Mouse (Mus musculus) retina, postnatal 1 day (tissue): ENCODE measurements around the gene Golga2.
A peak's percentile ranks its signal among the peaks of the same experiment; 100 is the strongest.
"Not testable (repeated sequence)": the region's sequence is repeated elsewhere in the genome, so short reads cannot be mapped to it uniquely, and the experiment has no call there.

ENCODE experiments used
- DNase-seq: peaks from one replicate; pipeline ENCODE4 v3.0.0-alpha.2; 2012

The Golga2 gene

GRCm38 (mm10) chr2:32289578-32289977 is 2.4 kb downstream of the Golga2 start:
- peak; percentile 69 for DNase-seq

- DNase-seq: no peak
Observed at GRCm38 (mm10) chr2:32294348-32294747, 7.2 kb downstream of the Golga2 start.

DNA sequence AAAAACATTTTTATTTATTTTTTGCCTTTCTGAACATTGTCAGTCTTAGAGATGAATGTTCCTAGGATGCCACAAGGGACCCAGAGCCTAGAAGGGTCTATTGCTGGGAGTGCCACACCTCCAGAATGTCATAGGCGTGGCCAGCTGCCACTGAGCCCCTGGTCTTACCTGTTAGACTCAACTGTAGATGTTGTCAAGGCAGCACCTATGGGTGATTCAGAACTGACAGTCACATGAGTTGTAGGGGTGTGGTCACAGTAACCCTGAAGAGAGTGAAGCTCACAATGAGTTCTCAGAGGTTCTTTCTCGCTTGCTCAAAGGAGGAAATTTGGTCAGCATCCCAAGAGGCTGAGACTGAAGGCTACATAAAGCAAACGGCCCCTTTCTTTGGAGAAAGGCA is 8.1 kb downstream of the Golga2 start:
- no peak for DNase-seq

- DNase-seq: not testable (repeated sequence)
Observed at GRCm38 (mm10) chr2:32295842-32296241, 8.7 kb downstream of the Golga2 start.

DNA sequence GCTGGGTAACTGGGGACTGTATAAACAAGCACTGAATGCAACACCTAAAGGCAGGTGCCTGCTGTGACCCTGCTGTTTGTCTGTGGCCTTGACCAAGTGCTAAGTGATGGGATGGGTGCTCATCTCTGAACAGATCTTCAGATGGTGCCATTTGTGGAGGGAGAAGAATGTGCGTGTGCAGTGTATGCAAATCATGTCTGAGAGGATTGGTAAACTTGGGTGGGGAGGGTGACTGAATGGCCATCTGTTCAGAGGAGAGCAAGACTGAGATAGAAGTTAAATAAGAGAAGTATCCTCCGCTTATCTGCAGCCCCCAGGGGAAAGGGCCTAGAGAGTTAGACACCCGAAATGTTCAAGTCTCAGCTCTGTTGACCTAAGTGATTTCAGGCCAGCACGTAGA is 12.3 kb downstream of the Golga2 start:
- DNase-seq: no peak

DNA sequence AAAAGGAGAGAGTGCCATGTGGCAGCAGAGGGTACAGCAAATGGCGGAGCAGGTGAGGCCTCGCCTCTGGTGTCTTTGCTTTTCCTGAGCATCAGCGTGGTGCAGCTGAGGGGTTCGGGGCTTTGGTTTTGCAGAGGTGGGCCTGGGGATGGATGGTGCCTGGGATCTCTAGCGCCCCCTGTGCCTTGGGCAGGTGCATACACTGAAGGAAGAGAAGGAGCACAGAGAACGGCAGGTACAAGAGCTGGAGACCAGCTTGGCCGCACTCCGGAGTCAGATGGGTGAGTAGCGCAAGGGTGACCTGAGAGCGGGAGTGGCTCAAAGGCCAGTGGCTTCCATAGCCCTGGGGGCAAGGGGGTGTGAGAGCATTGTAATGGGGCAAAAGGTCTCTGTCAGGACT is 15.8 kb downstream of the Golga2 start:
- DNase-seq: no peak

DNA sequence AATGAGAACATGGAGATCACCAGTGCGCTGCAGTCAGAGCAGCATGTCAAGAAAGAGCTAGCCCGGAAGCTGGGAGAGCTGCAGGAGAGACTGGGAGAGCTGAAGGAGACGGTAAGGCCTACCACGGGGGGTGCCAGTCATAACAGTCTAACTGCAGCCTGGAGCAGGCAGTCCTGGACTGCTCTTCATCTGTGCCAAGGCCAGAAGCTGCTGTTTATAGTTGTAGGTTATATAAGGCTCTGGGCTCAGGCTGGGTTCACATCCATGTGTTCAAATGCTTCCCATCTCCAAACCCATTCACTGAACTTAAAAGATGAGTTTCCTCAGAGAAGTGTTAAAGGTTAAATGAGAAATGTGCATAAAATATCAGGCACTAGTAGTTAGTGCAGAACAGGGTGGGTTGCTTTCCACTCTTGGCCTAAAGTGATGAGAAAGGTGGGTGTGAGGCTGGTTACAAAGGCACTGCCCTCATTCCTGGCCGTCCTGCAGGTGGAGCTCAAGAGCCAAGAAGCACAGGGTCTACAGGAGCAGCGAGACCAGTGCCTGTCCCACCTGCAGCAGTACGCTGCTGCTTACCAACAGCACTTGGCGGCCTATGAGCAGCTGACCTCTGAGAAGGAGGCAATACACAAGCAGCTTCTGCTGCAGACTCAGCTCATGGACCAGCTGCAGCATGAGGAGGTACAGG is 17.1 kb downstream of the Golga2 start:
- DNase-seq: peak; percentile 65

DNA sequence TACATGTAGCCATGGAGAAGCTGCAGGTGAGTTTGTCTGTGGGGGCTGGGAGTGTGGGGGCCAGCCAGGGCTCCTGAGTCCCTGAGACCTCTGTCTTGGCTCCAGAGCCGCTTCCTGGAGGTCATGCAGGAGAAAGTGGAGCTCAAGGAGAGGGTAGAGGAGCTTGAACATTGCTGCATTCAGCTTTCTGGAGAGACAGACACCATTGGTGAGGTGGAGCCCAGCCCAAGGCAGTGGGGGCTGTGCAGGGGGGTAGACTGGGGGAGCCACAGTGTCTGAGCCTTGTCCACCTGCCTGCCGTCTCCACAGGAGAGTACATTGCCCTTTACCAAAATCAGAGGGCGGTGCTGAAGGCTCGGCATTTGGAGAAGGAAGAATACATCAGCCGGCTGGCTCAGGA is 18.5 kb downstream of the Golga2 start:
- DNase-seq: no peak

DNA sequence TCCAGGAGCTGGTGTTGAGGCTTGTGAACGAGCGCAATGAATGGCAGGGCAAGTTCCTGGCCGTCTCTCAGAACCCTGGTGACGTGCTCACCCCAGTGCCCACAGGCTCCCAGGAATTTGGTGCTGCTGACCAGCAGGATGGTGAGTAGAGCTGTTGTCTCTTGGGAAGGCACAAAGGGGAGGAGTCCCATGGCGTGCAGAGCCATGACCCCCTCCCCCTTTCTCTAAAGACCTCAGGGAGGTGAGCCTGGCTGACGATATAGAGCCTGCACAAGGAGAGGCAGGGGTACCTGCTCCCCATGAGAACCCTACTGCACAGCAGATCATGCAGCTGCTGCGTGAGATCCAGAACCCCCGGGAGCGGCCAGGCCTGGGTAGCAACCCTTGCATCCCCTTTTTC is 19.0 kb downstream of the Golga2 start:
- no peak for DNase-seq

DNA sequence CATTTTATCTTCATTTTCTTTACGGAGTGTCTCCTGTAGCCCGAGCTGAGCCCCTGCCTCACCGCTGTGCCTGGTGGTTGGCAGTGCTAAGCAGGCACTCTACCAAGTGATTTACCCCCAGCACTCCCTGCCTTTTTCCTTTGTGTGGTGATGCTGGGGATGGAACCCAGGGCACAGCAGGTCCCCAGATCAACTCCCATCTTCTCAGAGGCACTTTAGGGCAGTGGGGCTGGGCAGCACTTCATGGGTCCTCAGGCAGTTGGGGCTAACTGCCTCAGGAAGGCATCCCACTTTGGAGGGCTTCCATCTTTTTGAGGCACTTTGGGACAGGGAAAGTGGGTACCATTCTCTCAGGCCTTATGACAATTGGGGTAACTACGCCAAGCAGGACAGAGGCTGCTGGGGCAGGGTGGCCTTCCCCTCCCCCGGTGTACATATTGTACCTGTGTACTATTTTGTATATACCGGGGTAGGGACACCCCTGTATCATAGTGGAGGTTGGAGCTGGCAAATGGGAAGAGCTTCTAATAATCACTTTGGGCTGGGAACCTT is 20.1 kb downstream of the Golga2 start:
- no peak for DNase-seq

GRCm38 (mm10) chr2:32307941-32308760 is 21.0 kb downstream of the Golga2 start:
- DNase-seq: peak; percentile 76

DNA sequence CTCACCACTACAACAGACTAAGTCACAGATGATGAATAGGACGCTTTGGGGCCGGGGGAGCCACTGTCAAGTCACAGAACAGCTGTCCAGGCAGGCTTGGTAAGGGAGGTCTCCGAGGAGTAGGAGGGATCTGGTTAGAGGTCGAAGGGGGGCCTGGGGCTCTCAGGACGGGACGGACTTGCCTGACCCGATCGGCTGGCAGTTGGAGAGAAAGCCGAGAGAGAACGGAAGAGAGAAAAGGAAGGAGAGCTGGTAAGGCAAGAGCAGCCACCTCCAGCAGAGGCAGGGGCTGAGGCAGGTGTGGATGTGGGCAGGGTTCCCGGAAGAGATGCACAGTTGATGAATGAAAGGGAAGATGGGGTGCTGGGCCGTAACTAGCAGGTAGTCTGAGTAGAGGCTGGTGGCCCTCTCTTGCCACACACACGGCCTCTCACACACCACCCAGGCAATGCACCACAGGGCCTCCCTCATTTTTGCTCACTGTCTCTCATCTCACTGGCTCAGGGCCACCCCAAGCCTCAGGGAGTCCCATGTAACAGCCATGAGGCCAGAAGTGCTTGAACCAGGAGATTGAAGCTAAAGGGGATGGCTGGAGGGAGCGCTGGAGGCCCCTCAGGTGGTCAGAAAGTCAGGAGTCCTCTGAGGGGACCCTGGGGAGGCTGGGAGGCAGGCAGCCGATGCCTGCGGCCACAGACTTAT is 21.8 kb downstream of the Golga2 start:
- no peak for DNase-seq

DNA sequence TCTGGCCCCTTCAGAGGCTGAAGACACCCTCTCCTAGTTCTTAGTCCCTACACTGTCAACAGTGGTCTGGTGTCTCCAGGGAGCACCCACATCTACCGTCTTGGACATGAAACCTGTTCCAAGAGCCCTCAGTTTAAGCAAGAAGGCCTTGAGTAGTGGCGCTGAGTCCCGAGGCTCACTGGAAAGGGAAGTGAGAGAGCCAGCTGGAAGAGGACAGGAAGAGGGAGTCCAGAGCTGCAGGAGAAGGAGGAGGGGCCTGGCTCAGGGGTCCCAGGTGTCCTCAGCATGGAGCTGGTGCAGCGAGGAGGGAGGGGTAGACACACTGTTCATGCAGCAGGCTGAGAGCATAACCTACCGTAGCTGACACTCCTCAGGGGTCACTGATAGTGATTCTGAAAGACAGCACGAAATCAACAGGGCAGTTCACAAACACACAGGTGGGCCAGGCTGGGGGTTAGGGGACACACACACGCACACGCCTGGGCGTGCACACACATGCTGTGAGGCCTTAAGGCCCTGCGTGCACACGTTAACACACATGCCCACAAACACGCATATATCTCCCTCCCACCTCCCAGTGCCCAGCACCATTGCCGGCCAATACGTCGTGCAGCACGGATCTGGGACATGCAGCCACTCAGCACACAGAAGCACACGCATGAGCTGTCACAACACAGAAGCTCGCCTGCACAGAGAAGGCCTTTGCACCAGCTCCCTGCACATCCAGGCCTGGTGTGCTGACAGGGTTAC is 23.1 kb downstream of the Golga2 start:
- no peak for DNase-seq

GRCm38 (mm10) chr2:32311443-32312317 is 24.5 kb downstream of the Golga2 start:
- no peak for DNase-seq

GRCm38 (mm10) chr2:32312318-32312964 is 25.3 kb downstream of the Golga2 start:
- peak; percentile 90 for DNase-seq

- no peak for DNase-seq
Observed at GRCm38 (mm10) chr2:32314831-32315230, 27.6 kb downstream of the Golga2 start.

GRCm38 (mm10) chr2:32315751-32316150 is 28.6 kb downstream of the Golga2 start:
- peak; percentile 47 for DNase-seq

GRCm38 (mm10) chr2:32316887-32317656 is 29.9 kb downstream of the Golga2 start:
- DNase-seq: no peak

DNA sequence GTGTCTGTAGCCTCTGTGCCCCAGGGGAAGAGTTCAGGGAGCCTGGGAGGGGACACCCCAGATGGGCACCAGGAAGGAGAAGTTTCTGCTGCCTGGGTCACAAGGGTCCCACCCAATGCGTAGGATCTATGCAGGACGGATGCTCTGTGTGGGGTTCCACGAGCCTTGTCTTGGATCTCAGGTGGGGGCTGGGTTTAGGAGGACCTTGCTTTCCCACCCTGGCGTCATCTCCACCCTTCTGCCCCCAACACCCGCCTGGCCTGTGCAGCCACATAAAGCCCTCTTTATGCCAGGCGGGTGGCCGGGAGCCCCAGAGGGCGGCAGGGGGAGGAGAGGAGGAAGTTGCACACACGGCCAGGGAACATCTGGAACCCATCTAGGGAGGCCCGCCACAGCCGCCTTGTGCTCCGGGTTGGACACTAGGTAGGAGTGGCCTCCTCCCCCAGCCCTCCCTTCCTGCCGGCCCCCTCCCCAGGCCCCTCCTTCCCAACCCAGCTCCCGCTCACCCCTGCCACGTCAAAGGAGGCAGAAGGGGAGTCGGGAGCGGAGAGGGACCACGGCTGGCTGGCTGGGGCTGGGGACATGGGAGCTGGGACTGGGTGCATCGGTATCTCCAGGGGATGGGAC is 30.7 kb downstream of the Golga2 start:
- DNase-seq: peak; percentile 71
